ENCODE assay signal across 8 mouse cellular contexts in the genomic region with DNA sequence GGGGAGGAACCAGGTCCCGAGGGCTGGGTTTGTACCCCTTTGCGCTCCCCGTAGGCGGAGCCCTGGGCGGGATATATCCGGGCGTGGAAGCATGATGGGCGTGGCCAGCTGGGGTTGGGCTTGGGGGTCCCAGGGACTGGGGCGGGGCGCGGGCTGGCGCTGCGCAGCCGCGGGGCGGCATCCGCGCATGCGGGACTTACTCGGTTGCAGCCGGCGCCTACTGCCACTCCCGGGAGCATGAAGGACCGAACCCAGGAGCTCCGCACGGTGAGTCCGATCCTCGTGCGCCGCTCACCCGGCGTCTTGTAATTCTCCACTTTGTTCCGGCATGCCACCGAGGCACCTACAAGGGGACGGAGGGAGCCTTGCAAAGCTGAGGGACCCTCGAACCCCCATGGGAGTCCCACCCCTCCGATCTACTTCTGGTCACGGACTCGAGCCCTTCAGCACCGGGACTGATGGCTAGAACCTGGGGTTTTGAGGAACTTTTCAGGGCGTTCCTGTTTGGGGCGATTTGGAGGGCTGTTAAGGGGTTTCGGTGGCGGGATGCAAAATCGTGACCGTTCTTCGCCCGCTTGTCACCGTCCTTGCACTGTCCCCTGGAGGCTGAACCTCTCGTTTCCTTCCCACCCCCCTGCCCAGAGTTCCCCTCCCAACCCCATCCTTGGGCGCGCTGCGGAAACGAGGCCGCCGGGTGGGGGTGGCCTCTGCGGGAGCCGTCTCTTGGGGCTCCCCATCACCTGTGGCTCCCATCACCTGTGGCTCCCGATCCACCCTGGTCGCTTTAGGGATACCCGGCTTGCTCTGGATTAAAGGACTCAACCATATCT. TPM values are rescaled to one million over a fixed set of nuclear protein-coding genes. Genes with fewer than 3 reads are reported as not detected.
A peak's percentile ranks its signal among the peaks of the same experiment; 100 is the strongest.
DNase-seq lines count a peak whose midpoint lies in the region; ATAC-seq and TF ChIP-seq lines count a peak whose summit lies in the region.

Stx1a (plus strand) TSS at position 139 of the 830 bp plus-strand sequence.

- H3K79me2 ChIP-seq in heart, adult 2 months (replicated peaks; ENCODE audit: control insufficient read depth, insufficient read depth, low read length): no peaks in the 10 kb centered on the region

- peaks cover 3% of the 10 kb centered on the region; the same call in 1 of the 2 replicates for H3K36me3 ChIP-seq in embryonic facial prominence, embryonic 10.5 days (replicated peaks)
- H3K36me3 ChIP-seq in heart, adult 2 months (ENCODE audit: control insufficient read depth, insufficient read depth, low read length): no peaks in the 10 kb centered on the region
- no peaks in the 10 kb centered on the region for H3K36me3 ChIP-seq in kidney, adult 2 months (ENCODE audit: control insufficient read depth, insufficient read depth, low read length)
- no peaks in the 10 kb centered on the region for H3K36me3 ChIP-seq in limb, embryonic 14.5 days (ENCODE audit: control insufficient read depth, insufficient read depth, low read length)
- no peaks in the 10 kb centered on the region for H3K36me3 ChIP-seq in midbrain, embryonic 15.5 days (replicated peaks)

- H3K4me3 ChIP-seq in embryonic facial prominence, embryonic 10.5 days: peak within 1 kb of the TSS; percentile 85
- peak within 1 kb of the TSS; percentile 72 for H3K4me3 ChIP-seq in heart, adult 2 months
- H3K4me3 ChIP-seq in kidney, adult 2 months (ENCODE audit: insufficient read depth, low read depth, low read length): peak within 1 kb of the TSS; percentile 57
- H3K4me3 ChIP-seq in limb, embryonic 14.5 days (replicated peaks; ENCODE audit: low read length): peak within 1 kb of the TSS; percentile 68
- peak within 1 kb of the TSS; percentile 81 for H3K4me3 ChIP-seq in midbrain, embryonic 15.5 days

- H3K9ac ChIP-seq in heart, adult 2 months (ENCODE audit: low read depth, low read length): peak within 1 kb of the TSS; percentile 80
- peak within 1 kb of the TSS; percentile 71 for H3K9ac ChIP-seq in limb, embryonic 14.5 days (ENCODE audit: low read depth, low read length, severe bottlenecking)
- peak within 1 kb of the TSS; percentile 79 for H3K9ac ChIP-seq in midbrain, embryonic 15.5 days

- H3K4me1 ChIP-seq in embryonic facial prominence, embryonic 10.5 days: peaks cover 39% of the 10 kb centered on the region
- peaks cover 4% of the 10 kb centered on the region for H3K4me1 ChIP-seq in heart, adult 2 months (ENCODE audit: control insufficient read depth, insufficient read depth, low read length)
- H3K4me1 ChIP-seq in kidney, adult 2 months (ENCODE audit: control insufficient read depth, insufficient read depth, low read length): peaks cover 13% of the 10 kb centered on the region; the same call in 1 of the 2 replicates
- H3K4me1 ChIP-seq in limb, embryonic 14.5 days (ENCODE audit: control insufficient read depth, insufficient read depth, low read length): peaks cover 36% of the 10 kb centered on the region
- H3K4me1 ChIP-seq in midbrain, embryonic 15.5 days: peaks cover 22% of the 10 kb centered on the region

- peak; percentile 84 for TF ChIP-seq POLR2A in heart, adult 2 months (IDR thresholded peaks at IDR 0.05; ENCODE audit: insufficient read depth, low read depth, low read length)
- TF ChIP-seq POLR2A in kidney, adult 2 months (IDR thresholded peaks at IDR 0.05; ENCODE audit: low read depth, low read length): no peak
- TF ChIP-seq POLR2A in limb, embryonic 14.5 days (IDR thresholded peaks at IDR 0.05; ENCODE audit: borderline replicate concordance, extremely low read depth, insufficient read depth, insufficient read length): no peak

- intact Hi-C loops in heart, adult 2 months (cut with DNase I): loop anchor here (5.0 kb wide), 1 partner anchor 39 kb away; the partner anchor contains the start of genes Bud23 and Dnajc30

- H3K9me3 ChIP-seq in embryonic facial prominence, embryonic 10.5 days: no peaks in the 10 kb centered on the region
- no peaks in the 10 kb centered on the region for H3K9me3 ChIP-seq in limb, embryonic 14.5 days (ENCODE audit: control insufficient read depth, low read length)
- H3K9me3 ChIP-seq in midbrain, embryonic 15.5 days: no peaks in the 10 kb centered on the region

- peaks cover 9% of the 10 kb centered on the region; the same call in 1 of the 2 replicates for H3K27me3 ChIP-seq in embryonic facial prominence, embryonic 10.5 days (replicated peaks; ENCODE audit: low read depth, poor library complexity, severe bottlenecking)
- no peaks in the 10 kb centered on the region for H3K27me3 ChIP-seq in heart, adult 2 months (ENCODE audit: control insufficient read depth, insufficient read depth, low read length)
- no peaks in the 10 kb centered on the region for H3K27me3 ChIP-seq in kidney, adult 2 months (replicated peaks; ENCODE audit: control insufficient read depth, insufficient read depth, low read length)
- H3K27me3 ChIP-seq in limb, embryonic 14.5 days (ENCODE audit: control insufficient read depth, insufficient read depth, low read length): no peaks in the 10 kb centered on the region
- no peaks in the 10 kb centered on the region for H3K27me3 ChIP-seq in midbrain, embryonic 15.5 days (replicated peaks)

- peak; percentile 98 for ATAC-seq in limb, embryonic 14.5 days (ENCODE audit: low FRiP score, low read depth)
- peak; percentile 92 for ATAC-seq in midbrain, embryonic 15.5 days (replicated peaks)

- peak; percentile 95 for DNase-seq in 3134 (ENCODE audit: extremely low read depth, insufficient read length, low spot score)
- peak; percentile 88 for DNase-seq in adrenal gland, adult 8-10 months
- peak; percentile 95 for DNase-seq in embryonic facial prominence, embryonic 10.5 days (ENCODE audit: low spot score)
- DNase-seq in heart, adult 2 months: peak; percentile 92
- DNase-seq in kidney, adult 2 months: peak; percentile 87
- peak; percentile 95 for DNase-seq in limb, embryonic 14.5 days (ENCODE audit: low spot score)
- DNase-seq in spleen, postnatal 14 days (ENCODE audit: low spot score in 2 of 2): peak; percentile 43 to 51

- H3K4me2 ChIP-seq in limb, embryonic 14.5 days (replicated peaks; ENCODE audit: low read depth, low read length, severe bottlenecking): peak within 1 kb of the TSS; percentile 92
- peak within 1 kb of the TSS; percentile 84 for H3K4me2 ChIP-seq in midbrain, embryonic 15.5 days

- 0 out of 2 replicates have a peak, but pooled peaks have one; percentile 12 for TF ChIP-seq CTCF in heart, adult 2 months (IDR thresholded peaks at IDR 0.05)
- no peak for TF ChIP-seq CTCF in kidney, adult 2 months (conservative IDR thresholded peaks at IDR 0.05; ENCODE audit: insufficient read depth, insufficient read length, low read depth, low read length)

- under 1% methylated on average over 61 of the region's 61 CpGs for WGBS in embryonic facial prominence, embryonic 10.5 days
- WGBS in heart, adult 2 months: 2% methylated on average over 61 of the region's 61 CpGs
- 1% methylated on average over 61 of the region's 61 CpGs for WGBS in kidney, adult 2 months
- WGBS in limb, embryonic 14.5 days: 2% methylated on average over 51 of the region's 61 CpGs
- whole genome bisulfite sequencing in midbrain, embryonic 15.5 days: 1% methylated on average over 54 of the region's 61 CpGs

- H3K27ac ChIP-seq in embryonic facial prominence, embryonic 10.5 days (replicated peaks): peak within 1 kb of the TSS; percentile 87
- H3K27ac ChIP-seq in heart, adult 2 months: peak within 1 kb of the TSS; percentile 31
- no peak within 1 kb of the TSS for H3K27ac ChIP-seq in kidney, adult 2 months (ENCODE audit: insufficient read depth, low read depth, low read length)
- H3K27ac ChIP-seq in limb, embryonic 14.5 days (replicated peaks; ENCODE audit: low read depth, low read length): 0 out of 2 replicates have a peak within 1 kb of the TSS, but pooled peaks have one; percentile 19
- H3K27ac ChIP-seq in midbrain, embryonic 15.5 days: peak within 1 kb of the TSS; percentile 55; the same call in 1 of the 2 replicates

- TF ChIP-seq EP300 in heart, adult 2 months (IDR thresholded peaks at IDR 0.05; ENCODE audit: insufficient read depth, low read depth, low read length): no peak

RNA-seq across cellular contexts. Expression of gene Stx1a, which starts in this region (rescaled TPM):
- total RNA-seq in adrenal gland, adult 8-10 months (2022): 10 to 100 TPM in 3 of 4 experiments, 1 to 10 TPM in 1; 4.9 to 15.9 (median 12.1) TPM
- polyA plus RNA-seq in embryonic facial prominence, embryonic 10.5 days (2016; fragmentation: Nextera tagmentation; extraction: Ambion mirVana): 13.5 and 13.8 TPM in 2 replicates
- 1 to 10 TPM; 1.4 to 1.5 TPM for total RNA-seq in heart, adult 2 months (2021)
- polyA plus RNA-seq in heart, adult 2 months (2012; rRNA removed): 4.7 and 5.1 TPM in 2 replicates
- polyA plus RNA-seq in kidney, adult 2 months (2012; rRNA removed): 3.9 and 4.1 TPM in 2 replicates
- 39.2 and 45.5 TPM in 2 replicates for polyA plus RNA-seq in limb, embryonic 14.5 days (2012; rRNA removed)
- polyA plus RNA-seq in limb, embryonic 14.5 days (2014; fragmentation: Nextera tagmentation; extraction: Ambion mirVana): 11.4 and 13.0 TPM in 2 replicates
- 156 and 157 TPM in 2 replicates for polyA plus RNA-seq in midbrain, embryonic 15.5 days (2015; fragmentation: Nextera tagmentation; extraction: Ambion mirVana)
